Mouse (Mus musculus): ENCODE measurements at regions not wholly inside any gene's neighbourhood (a gene's known extent, or its start where the extent isn't known, plus 50 kb on each side); places are given as distances from the start of the nearest gene placed in this dataset.
A peak's percentile ranks its signal among the peaks of the same experiment; 100 is the strongest.

DNA sequence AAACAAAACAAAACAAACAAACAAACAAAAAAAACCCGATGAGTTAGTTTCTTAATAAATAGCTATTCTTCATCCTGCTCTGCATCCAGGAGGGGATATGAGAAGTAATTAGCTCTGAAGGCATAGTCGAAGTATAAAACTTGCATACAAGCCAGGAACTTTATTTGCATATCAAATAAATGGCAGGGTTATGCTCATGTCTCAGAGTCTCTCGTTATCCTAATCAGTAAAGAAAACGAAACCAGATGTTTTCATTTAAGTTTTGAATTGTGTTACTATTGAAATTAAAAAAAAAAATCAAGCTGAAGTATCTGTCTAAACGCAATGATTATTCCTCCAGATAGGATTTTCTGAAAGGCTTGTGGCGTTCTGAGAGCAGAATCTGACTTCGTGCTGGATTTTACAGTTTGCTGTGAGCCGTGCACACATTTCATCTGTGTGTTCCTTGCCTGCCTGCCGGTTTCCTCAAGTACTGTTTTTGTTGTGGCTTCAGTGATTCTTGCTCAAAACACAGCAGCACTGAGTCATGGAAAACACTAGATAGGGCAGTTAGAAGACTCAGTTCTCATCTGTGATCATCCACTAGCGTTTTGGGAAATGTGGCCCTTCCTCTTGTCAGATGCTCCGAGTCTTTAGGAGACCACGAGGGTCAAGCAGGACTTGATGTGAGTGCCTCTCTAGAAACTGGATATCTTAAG, 91.2 kb downstream of the Kcnrg start:
- Histone ChIP-seq H3K4me3 (replicated peaks; ENCODE audit: low read length) (no peak overlapping the region), H3K4me1 (replicated peaks; ENCODE audit: low read depth, low read length) (no peaks in the 10 kb centered on the region), H3K36me3 (ENCODE audit: insufficient read depth, low read length) (no peaks in the 10 kb centered on the region), H3K27me3 (ENCODE audit: insufficient read depth, low read length) (no peaks in the 10 kb centered on the region), H3K9me3 (ENCODE audit: low read length) (no peaks in the 10 kb centered on the region)
- TF ChIP-seq CTCF (conservative IDR thresholded peaks at IDR 0.05; ENCODE audit: low read length) = no peak
- TF ChIP-seq POU5F1 (IDR thresholded peaks at IDR 0.05; ENCODE audit: borderline replicate concordance, low read length) = no peak
- TF ChIP-seq NANOG (IDR thresholded peaks at IDR 0.05; ENCODE audit: borderline replicate concordance, low read length) = no peak

GRCm38 (mm10) chr14:61699638-61700037, 92.4 kb downstream of the Kcnrg start:
- no peaks in the 10 kb centered on the region for H3K27me3 ChIP-seq (ENCODE audit: insufficient read depth, low read length)

GRCm38 (mm10) chr14:61701131-61701530, 93.9 kb downstream of the Kcnrg start:
- no peaks in the 10 kb centered on the region for H3K36me3 ChIP-seq (ENCODE audit: insufficient read depth, low read length)
- no peaks in the 10 kb centered on the region for H3K9me3 ChIP-seq (ENCODE audit: low read length)
- H3K27me3 ChIP-seq (ENCODE audit: insufficient read depth, low read length) = no peaks in the 10 kb centered on the region
- H3K4me1 ChIP-seq (replicated peaks; ENCODE audit: low read depth, low read length) = no peaks in the 10 kb centered on the region
- TF ChIP-seq CTCF (conservative IDR thresholded peaks at IDR 0.05; ENCODE audit: low read length) (no peak), NANOG (IDR thresholded peaks at IDR 0.05; ENCODE audit: borderline replicate concordance, low read length) (no peak), POU5F1 (IDR thresholded peaks at IDR 0.05; ENCODE audit: borderline replicate concordance, low read length) (no peak)
- no peak overlapping the region for H3K4me3 ChIP-seq (replicated peaks; ENCODE audit: low read length)

More at GRCm38 (mm10) chr14:61699638-61700037, 92.4 kb downstream of the Kcnrg start:
- H3K4me3 ChIP-seq (replicated peaks; ENCODE audit: low read length) = no peak overlapping the region
- H3K9me3 ChIP-seq (ENCODE audit: low read length) = no peaks in the 10 kb centered on the region
- H3K4me1 ChIP-seq (replicated peaks; ENCODE audit: low read depth, low read length) = no peaks in the 10 kb centered on the region
- TF ChIP-seq NANOG (IDR thresholded peaks at IDR 0.05; ENCODE audit: borderline replicate concordance, low read length) (no peak), POU5F1 (IDR thresholded peaks at IDR 0.05; ENCODE audit: borderline replicate concordance, low read length) (no peak), CTCF (conservative IDR thresholded peaks at IDR 0.05; ENCODE audit: low read length) (no peak)
- no peaks in the 10 kb centered on the region for H3K36me3 ChIP-seq (ENCODE audit: insufficient read depth, low read length)

- Histone ChIP-seq H3K4me3 (replicated peaks; ENCODE audit: low read length) (no peak overlapping the region), H3K27me3 (ENCODE audit: insufficient read depth, low read length) (no peaks in the 10 kb centered on the region), H3K4me1 (replicated peaks; ENCODE audit: low read depth, low read length) (no peaks in the 10 kb centered on the region), H3K9me3 (ENCODE audit: low read length) (no peaks in the 10 kb centered on the region), H3K36me3 (ENCODE audit: insufficient read depth, low read length) (no peaks in the 10 kb centered on the region)
- TF ChIP-seq POU5F1 (IDR thresholded peaks at IDR 0.05; ENCODE audit: borderline replicate concordance, low read length) = no peak
- no peak for TF ChIP-seq NANOG (IDR thresholded peaks at IDR 0.05; ENCODE audit: borderline replicate concordance, low read length)
- no peak for TF ChIP-seq CTCF (conservative IDR thresholded peaks at IDR 0.05; ENCODE audit: low read length)
Measured at GRCm38 (mm10) chr14:61703916-61704315, 96.7 kb downstream of the Kcnrg start.

GRCm38 (mm10) chr14:61706984-61707383, 99.7 kb downstream of the Kcnrg start:
- H3K27me3 ChIP-seq (ENCODE audit: insufficient read depth, low read length) = no peaks in the 10 kb centered on the region
- no peaks in the 10 kb centered on the region for H3K36me3 ChIP-seq (ENCODE audit: insufficient read depth, low read length)
- H3K9me3 ChIP-seq (ENCODE audit: low read length) = no peaks in the 10 kb centered on the region
- H3K4me1 ChIP-seq (replicated peaks; ENCODE audit: low read depth, low read length) = peaks cover 4% of the 10 kb centered on the region; the same call in 1 of the 2 replicates
- no peak for TF ChIP-seq CTCF (conservative IDR thresholded peaks at IDR 0.05; ENCODE audit: low read length)
- TF ChIP-seq NANOG (IDR thresholded peaks at IDR 0.05; ENCODE audit: borderline replicate concordance, low read length) = no peak
- TF ChIP-seq POU5F1 (IDR thresholded peaks at IDR 0.05; ENCODE audit: borderline replicate concordance, low read length) = no peak
- H3K4me3 ChIP-seq (replicated peaks; ENCODE audit: low read length) = no peak overlapping the region

DNA sequence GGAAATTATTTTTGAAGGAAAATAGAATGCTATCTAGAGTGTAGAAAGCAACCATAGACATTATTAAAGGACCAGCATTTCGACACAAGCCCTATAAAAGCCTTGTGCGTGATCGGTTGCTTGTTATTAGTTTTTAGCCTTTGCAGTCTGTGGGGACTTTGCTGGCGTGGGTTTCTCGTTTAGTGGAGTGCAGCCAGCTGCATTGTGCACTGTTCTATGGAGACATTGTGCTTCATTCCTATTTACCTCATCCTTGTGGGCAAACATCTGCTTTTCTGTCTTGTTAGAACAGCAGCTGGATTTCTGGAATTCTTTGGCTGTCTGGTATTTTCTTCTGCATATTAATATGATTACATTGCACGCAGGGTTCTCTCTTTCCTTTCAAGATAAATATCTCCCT, 101.1 kb downstream of the Kcnrg start:
- Histone ChIP-seq H3K4me3 (replicated peaks; ENCODE audit: low read length) (no peak overlapping the region), H3K4me1 (replicated peaks; ENCODE audit: low read depth, low read length) (peaks cover 6% of the 10 kb centered on the region; the same call in 1 of the 2 replicates), H3K36me3 (ENCODE audit: insufficient read depth, low read length) (no peaks in the 10 kb centered on the region), H3K27me3 (ENCODE audit: insufficient read depth, low read length) (no peaks in the 10 kb centered on the region), H3K9me3 (ENCODE audit: low read length) (no peaks in the 10 kb centered on the region)
- no peak for TF ChIP-seq CTCF (conservative IDR thresholded peaks at IDR 0.05; ENCODE audit: low read length)
- TF ChIP-seq NANOG (IDR thresholded peaks at IDR 0.05; ENCODE audit: borderline replicate concordance, low read length) = no peak
- TF ChIP-seq POU5F1 (IDR thresholded peaks at IDR 0.05; ENCODE audit: borderline replicate concordance, low read length) = no peak

DNA sequence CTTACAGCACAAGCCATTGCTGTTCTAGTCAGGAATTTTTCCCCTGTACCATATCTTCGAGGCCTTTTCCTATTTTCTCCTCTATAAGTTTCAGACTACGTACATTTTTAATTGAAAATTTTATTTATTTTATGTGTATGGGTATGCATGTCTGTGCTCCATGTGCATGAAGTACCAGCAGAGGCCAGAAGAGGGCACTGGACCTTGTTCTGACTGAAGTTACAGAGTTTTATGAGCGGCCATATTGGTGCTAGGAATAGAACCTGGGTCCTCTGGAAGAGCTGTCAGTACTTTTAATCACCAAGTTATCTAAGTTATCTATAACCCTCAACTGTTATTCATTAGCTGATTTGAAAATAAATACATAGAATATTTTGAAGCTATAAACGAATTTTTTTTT, 108.5 kb downstream of the Kcnrg start:
- peak; percentile 37 for TF ChIP-seq CTCF (conservative IDR thresholded peaks at IDR 0.05; ENCODE audit: low read length)
- no peak for TF ChIP-seq NANOG (IDR thresholded peaks at IDR 0.05; ENCODE audit: borderline replicate concordance, low read length)
- Histone ChIP-seq H3K9me3 (ENCODE audit: low read length) (peaks cover 4% of the 10 kb centered on the region), H3K36me3 (ENCODE audit: insufficient read depth, low read length) (no peaks in the 10 kb centered on the region), H3K27me3 (ENCODE audit: insufficient read depth, low read length) (no peaks in the 10 kb centered on the region), H3K4me3 (replicated peaks; ENCODE audit: low read length) (no peak overlapping the region), H3K4me1 (replicated peaks; ENCODE audit: low read depth, low read length) (peaks cover 6% of the 10 kb centered on the region; the same call in 1 of the 2 replicates)

- peaks cover 4% of the 10 kb centered on the region for H3K9me3 ChIP-seq (ENCODE audit: low read length)
- no peak overlapping the region for H3K4me3 ChIP-seq (replicated peaks; ENCODE audit: low read length)
- H3K27me3 ChIP-seq (ENCODE audit: insufficient read depth, low read length) = no peaks in the 10 kb centered on the region
- no peaks in the 10 kb centered on the region for H3K36me3 ChIP-seq (ENCODE audit: insufficient read depth, low read length)
- H3K4me1 ChIP-seq (replicated peaks; ENCODE audit: low read depth, low read length) = no peaks in the 10 kb centered on the region
- TF ChIP-seq POU5F1 (IDR thresholded peaks at IDR 0.05; ENCODE audit: borderline replicate concordance, low read length) (no peak), NANOG (IDR thresholded peaks at IDR 0.05; ENCODE audit: borderline replicate concordance, low read length) (no peak), CTCF (conservative IDR thresholded peaks at IDR 0.05; ENCODE audit: low read length) (no peak)
Measured at GRCm38 (mm10) chr14:61718392-61719124, 111.3 kb downstream of the Kcnrg start.
